ENCODE assay signal across 11 mouse cellular contexts in the genomic region with DNA sequence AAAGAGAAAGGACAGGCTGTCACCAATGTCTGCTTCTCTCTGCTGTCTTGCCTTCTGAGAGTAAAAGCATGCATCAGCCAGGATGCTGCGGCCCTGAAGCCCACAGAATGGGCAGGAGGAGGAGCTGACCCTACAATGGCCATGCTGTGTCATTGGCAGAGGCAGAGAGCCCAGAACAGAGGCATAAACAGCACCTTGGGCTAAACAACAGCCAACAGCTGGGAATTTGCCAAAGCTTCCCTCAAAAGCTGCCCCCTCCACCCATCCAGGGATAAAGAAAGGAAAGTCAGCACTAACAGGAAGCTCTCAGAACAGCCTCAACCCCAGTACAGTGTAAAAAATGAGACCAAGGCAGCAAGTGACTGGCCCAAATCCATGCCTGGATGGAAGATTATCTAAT. TPM values are rescaled to one million over a fixed set of nuclear protein-coding genes. Genes with fewer than 3 reads are reported as not detected.
DNase-seq lines count a peak whose midpoint lies in the region; ATAC-seq and TF ChIP-seq lines count a peak whose summit lies in the region.
"Had no signal": no experiment of that assay in that cellular context is flagged by ENCODE, and none has a peak within 500 bp of the region (broad histone marks: within the 10 kb centered on the region; RNA-seq: fewer than 3 reads in every experiment).

No protein-coding gene starts in this region.

- WGBS in lung, embryonic 14.5 days, result 50% methylated on average over 1 of the region's 1 CpGs

- H3K9ac ChIP-seq in lung, embryonic 14.5 days, result no peak overlapping the region

- no peak overlapping the region for H3K4me2 ChIP-seq in lung, embryonic 14.5 days
- H3K4me2 ChIP-seq: liver, embryonic 11.5 days had no signal

- peak; percentile 8 for DNase-seq in cerebellum, adult 11-12 months
- no peak for DNase-seq in cerebellum, postnatal 25 days
- peak; percentile 22 for DNase-seq in kidney, adult 9 months
- DNase-seq in kidney, postnatal 10 days, result no peak
- DNase-seq in NIH3T3 (ENCODE audit: low read depth), result peak; percentile 82
- peak; percentile 56 for DNase-seq in lung, embryonic 14.5 days
- DNase-seq in thymus, adult 18-20 months, result no peak
- no peak for DNase-seq in gastrocnemius, adult 8-10 months (ENCODE audit: low spot score in 2 of 2)
- DNase-seq: kidney, postnatal 4 days; thymus, adult 2 months had no signal

- H3K9me3 ChIP-seq in lung, embryonic 14.5 days (ENCODE audit: low read depth, low read length), result no peaks in the 10 kb centered on the region

- ATAC-seq in lung, embryonic 14.5 days (ENCODE audit: insufficient read depth), result 0 out of 2 replicates have a peak, but pooled peaks have one; percentile 47

- no peaks in the 10 kb centered on the region; the same call in 1 of the 2 replicates for H3K4me1 ChIP-seq in lung, embryonic 14.5 days (ENCODE audit: insufficient read depth)

- H3K4me3 ChIP-seq in lung, embryonic 14.5 days (ENCODE audit: low read depth, low read length), result no peak overlapping the region

- no peak overlapping the region for H3K27ac ChIP-seq in lung, embryonic 14.5 days (ENCODE audit: low read depth)

- no peak for TF ChIP-seq CTCF in lung, embryonic 14.5 days (IDR thresholded peaks at IDR 0.05; ENCODE audit: low read depth)

- H3K27me3 ChIP-seq in lung, embryonic 14.5 days (ENCODE audit: insufficient read depth, low read length), result no peaks in the 10 kb centered on the region

- H3K36me3 ChIP-seq in lung, embryonic 14.5 days (ENCODE audit: insufficient read depth), result no peaks in the 10 kb centered on the region

RNA-seq across cellular contexts. Expression of a gene that starts 6.3 kb away (rescaled TPM):
- polyA plus RNA-seq in lung, embryonic 14.5 days (2014; fragmentation: Nextera tagmentation; extraction: Ambion mirVana), result 6.3 and 6.8 TPM in 2 replicates
- total RNA-seq in gastrocnemius, adult 8-10 months (2022), result under 1 TPM; 0.07 to 0.16 (median 0.13) TPM
- polyA plus RNA-seq: liver, embryonic 11.5 days had no signal

Comparison
In these comparisons a context has a peak if more than half of its experiments do, and no peak if none do; other contexts are left out.
1. DNase-seq: peak in cerebellum, adult 11-12 months (single experiment), kidney, adult 9 months (single experiment), NIH3T3 (single experiment) and lung, embryonic 14.5 days (single experiment); none in cerebellum, postnatal 25 days (0 of 2), kidney, postnatal 10 days (single experiment), thymus, adult 18-20 months (0 of 2) and gastrocnemius, adult 8-10 months (0 of 2).